35 mouse cellular contexts compared by ENCODE assay signal in the genomic region with DNA sequence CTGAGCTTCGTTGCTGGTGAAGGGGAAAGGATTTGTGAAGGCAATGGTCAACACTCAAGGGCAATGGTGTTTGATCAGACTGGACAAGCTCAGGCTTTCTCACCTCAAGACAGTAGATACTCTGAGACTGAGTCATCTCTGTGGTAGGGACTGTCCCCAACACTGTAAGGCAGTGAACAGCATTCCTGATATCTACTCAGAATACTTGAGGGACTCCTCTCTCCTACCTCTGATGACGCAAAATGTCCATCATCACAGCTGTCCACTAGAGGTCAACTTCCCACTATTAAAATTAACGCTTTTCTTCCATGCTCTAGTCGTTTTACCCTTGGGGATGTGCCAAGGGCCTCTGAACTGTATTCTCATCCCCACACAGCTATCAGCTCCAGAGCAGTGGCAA.
"Had no signal": no experiment of that assay in that cellular context is flagged by ENCODE, and none has a peak within 500 bp of the region (broad histone marks: within the 10 kb centered on the region; RNA-seq: fewer than 3 reads in every experiment).

No protein-coding gene starts in this region.

- H3K9ac ChIP-seq: heart, embryonic 12.5 days; heart, embryonic 13.5 days; heart, embryonic 15.5 days; hindbrain, embryonic 12.5 days; hindbrain, embryonic 13.5 days; hindbrain, embryonic 14.5 days; hindbrain, embryonic 15.5 days; intestine, embryonic 15.5 days; kidney, embryonic 15.5 days had no signal

- H3K4me1 ChIP-seq: hindbrain, embryonic 10.5 days; hindbrain, embryonic 12.5 days; hindbrain, embryonic 13.5 days; hindbrain, embryonic 15.5 days; intestine, embryonic 15.5 days; kidney, embryonic 15.5 days had no signal

- DNase-seq: heart, postnatal 10 days; heart, postnatal 14 days; heart, postnatal 36 days; heart, postnatal 4 days; kidney, adult 11 months; kidney, adult 18-20 months; kidney, adult 2 months; kidney, adult 8-10 months; kidney, adult 9 months; kidney, postnatal 10 days; kidney, postnatal 14 days; kidney, postnatal 25 days; kidney, postnatal 36 days; kidney, postnatal 4 days; layer of hippocampus, adult 9-11 months; layer of hippocampus, postnatal 36 days had no signal

- ATAC-seq: hindbrain, embryonic 16.5 days; hindbrain, postnatal 0 days; inflammation-experienced regulatory T-cells, adult 6 months; intestine, embryonic 15.5 days; intestine, embryonic 16.5 days; intestine, postnatal 0 days had no signal

- H3K9me3 ChIP-seq: heart, embryonic 12.5 days; heart, embryonic 13.5 days; heart, embryonic 15.5 days; hindbrain, embryonic 10.5 days; hindbrain, embryonic 12.5 days; hindbrain, embryonic 13.5 days; hindbrain, embryonic 15.5 days; intestine, embryonic 15.5 days; kidney, embryonic 15.5 days had no signal

- H3K36me3 ChIP-seq: hindbrain, embryonic 10.5 days; hindbrain, embryonic 12.5 days; kidney, embryonic 15.5 days had no signal

- H3K27me3 ChIP-seq: heart, embryonic 12.5 days; heart, embryonic 13.5 days; heart, embryonic 15.5 days; hindbrain, embryonic 12.5 days; hindbrain, embryonic 13.5 days; hindbrain, embryonic 15.5 days; intestine, embryonic 15.5 days; kidney, embryonic 15.5 days had no signal

- H3K27ac ChIP-seq: heart, embryonic 13.5 days; heart, embryonic 15.5 days; hindbrain, embryonic 10.5 days; hindbrain, embryonic 12.5 days; hindbrain, embryonic 13.5 days; hindbrain, embryonic 14.5 days; hindbrain, embryonic 15.5 days; hindbrain, postnatal 0 days; intestine, embryonic 15.5 days; kidney, embryonic 15.5 days; kidney, postnatal 0 days; layer of hippocampus, adult 2 months; left cerebral cortex, adult 2 months had no signal

- H3K4me2 ChIP-seq: heart, embryonic 11.5 days; heart, embryonic 12.5 days; heart, embryonic 13.5 days; heart, embryonic 15.5 days; hindbrain, embryonic 12.5 days; hindbrain, embryonic 13.5 days; hindbrain, embryonic 14.5 days; hindbrain, embryonic 15.5 days; intestine, embryonic 15.5 days; kidney, embryonic 15.5 days had no signal

- H3K4me3 ChIP-seq: heart, embryonic 12.5 days; heart, embryonic 13.5 days; heart, embryonic 15.5 days; hindbrain, embryonic 10.5 days; hindbrain, embryonic 12.5 days; hindbrain, embryonic 13.5 days; hindbrain, embryonic 15.5 days; intestine, embryonic 15.5 days; kidney, embryonic 15.5 days; layer of hippocampus, adult 2 months; left cerebral cortex, adult 2 months had no signal
